Mouse (Mus musculus) frontal cortex, postnatal 10 days (tissue): ENCODE measurements around the gene Astl.

ENCODE experiments used
- DNase-seq, 2 experiments: peaks; one replicate each; pipeline ENCODE4 v3.0.0; 2022; ENCODE audit warnings: low spot score in 2 of 2, mixed read lengths in 1 of 2

The Astl gene

DNA sequence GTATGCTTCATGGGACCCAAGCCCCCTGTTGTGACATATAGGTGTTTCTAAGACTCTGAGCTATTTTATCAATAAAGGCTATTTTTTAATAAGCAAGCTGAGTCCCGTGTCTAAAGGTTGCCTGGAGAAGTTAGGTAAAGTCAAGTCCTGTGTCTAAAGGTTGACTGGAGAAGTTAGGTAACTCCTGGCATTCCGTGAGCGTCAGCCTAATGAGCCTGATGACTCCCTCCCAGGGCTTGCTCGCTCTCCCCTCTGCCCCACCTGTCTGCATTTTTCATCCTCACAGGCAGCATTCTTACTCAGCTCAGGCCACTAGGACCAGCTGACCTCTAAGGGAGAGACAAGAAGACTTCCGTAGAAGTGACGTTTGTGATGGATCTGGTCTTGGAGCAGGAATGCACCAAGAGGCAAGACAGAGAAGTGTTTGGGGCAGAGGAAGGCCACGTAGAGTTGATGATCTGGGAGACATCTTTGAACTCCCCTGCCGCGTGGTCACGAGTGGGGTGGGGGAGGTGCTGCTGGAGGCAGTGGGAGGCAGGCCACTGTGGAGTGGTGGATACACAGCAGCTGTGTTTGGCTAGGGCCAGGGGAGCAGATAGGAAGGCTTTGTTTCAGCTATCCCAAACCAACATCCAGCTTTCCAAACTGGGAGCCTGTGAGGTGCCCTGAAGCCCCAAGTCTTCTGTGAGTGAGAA, 28.8 kb downstream of the Astl start:
- DNase-seq: no peak

DNA sequence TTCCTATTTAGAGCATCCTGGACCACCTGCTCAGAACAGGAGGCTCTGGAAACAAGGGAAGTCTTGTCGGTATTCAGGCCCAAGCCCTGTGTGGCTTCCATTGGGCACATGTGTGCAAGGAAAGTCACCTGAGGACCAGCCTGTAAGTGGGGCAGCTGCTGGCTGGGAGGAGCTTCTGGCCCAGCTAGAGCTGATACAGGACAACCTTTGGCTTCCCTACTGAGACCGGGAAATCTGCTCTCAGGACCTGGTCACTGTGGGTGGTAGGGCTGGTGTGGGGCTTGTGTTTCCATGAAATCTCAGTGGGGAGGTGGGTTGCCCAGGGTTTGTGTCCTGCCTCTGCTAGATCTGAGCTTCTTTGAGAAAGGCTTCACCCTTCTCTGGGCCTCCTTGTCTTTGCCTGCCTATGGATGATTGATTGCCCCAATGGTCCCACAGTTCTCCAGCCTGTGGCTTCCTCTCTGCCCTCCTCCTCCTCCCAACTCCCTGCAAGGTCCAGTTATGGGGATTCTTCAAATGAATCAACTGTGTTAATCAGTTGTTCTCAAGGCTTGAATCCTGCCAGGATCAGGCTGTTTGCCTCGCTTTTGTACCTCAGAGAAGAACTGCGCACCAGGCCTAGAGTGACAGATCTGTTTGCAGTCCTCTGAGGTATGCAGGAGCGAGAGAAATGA, 31.4 kb downstream of the Astl start:
- no peak for DNase-seq

DNA sequence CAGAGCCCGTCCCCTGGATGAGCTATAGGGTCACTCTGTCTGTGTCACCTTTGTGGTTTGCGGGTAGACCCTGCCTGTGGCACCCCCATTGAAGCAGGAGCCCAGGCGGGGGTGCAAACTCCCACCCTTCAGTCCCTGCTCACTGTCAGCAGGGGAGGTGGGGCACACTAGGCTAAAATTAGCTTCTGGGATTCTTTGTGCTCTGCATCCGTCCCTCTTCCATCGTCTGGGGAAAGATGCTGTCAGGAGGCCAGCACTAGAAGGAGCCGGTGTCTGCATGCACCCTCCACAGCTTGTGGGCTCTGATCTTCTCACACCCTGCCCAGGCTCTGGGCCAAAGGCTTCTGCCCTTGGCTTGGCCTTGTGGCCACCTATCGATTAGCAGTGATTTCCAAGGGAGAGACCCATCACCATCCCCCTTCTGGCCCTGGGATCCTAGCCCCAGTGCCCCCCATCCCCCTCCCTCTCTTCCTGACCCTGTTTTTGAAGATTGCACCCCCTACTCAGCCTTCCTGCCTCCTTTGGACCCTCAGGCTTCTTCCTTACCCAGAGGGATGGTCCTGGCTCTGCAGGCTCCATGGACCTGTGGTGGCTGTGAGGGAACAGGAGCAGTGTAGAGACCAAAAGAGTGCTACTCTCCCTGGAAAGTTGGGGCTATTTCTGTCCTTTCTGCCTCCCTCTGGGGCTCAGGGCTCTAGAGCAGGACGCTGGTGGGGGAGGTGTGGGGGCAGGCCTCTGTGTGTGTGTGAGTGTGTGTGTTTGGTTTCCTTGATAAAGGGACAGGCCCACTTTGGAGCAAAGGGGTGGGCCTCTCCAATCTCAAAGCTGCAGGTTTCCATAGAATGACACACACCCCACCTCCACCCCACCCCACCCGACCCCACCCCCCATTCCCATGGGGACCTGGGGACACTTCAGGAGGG, 32.4 kb downstream of the Astl start:
- no peak for DNase-seq

DNA sequence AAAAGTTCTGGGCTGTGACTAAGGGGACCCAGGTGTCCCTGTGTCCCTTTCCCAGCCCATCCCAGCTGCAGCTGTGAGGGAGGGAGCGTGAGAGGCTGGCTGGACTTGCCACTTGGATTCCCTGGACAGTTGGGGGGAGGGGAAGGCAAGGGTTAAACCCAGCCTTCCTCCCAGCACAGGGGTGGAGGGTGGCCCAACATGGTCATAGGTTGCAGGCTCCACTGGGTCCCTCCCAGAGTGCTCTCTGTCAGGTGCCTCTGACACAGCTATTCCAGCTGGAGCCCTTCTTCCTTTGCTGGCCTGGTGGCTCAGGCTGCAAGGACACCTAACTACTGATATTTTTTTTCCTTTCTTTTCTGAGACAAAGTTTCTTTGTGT, 33.0 kb downstream of the Astl start:
- DNase-seq: no peak

DNA sequence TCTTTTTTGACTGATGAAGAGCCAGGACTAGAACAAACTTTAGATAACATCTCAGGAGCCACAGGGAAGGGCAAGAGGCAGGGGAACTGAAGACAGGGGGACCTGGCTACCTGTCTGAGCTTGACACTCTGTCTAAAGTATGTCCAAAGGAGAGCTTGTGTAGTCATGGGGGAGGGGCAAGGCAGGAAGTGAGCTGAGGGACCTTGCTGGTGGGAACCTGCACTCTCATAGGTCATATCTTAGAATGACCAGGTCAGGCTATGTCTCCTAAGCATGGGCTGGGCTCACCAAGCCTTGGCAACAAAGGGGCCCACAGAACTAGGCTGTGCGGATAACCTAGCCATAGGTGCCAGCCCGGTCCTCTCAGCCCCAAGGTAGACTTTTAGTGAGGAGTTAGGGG, 33.6 kb downstream of the Astl start:
- no peak for DNase-seq

DNA sequence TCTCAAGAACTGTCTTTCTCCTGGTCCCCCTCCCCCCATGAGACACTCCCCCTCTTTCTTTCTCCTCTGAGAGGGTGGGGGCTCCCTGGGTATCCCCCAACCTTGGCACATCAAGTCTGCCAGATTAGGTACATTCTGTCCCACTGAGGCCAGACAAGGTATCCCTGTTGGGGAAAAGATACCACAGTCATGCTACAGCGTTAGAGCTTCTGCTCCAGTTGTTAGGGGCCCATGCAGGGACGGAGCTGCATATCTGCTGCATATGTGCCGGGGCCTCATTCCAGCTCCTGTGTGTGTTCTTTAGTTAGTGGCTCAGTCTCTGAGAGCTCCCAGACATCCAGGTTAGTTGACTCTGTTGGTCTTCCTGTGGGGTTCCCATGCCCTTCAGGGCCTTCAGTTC, 35.7 kb downstream of the Astl start:
- no peak for DNase-seq

DNA sequence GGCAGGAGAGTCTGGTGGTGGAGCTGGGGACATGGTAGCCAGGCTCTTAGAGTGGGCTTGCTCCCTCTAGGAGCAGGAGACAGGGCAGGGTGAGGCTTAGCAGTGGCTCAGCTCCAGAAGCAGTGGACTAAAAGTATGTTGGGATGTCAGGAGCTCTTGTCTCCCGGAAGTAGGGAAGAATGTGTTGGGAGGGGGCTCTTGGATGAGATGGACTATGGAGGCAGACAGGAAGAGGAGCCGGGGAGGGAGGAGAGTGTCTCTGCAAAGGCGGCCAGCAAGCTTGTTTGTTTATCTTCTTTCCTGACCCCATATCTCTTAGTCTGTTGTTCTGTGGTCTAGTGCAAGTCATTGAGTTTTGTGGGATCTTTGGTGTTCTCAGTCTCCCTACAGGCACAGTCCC, 36.6 kb downstream of the Astl start:
- DNase-seq: no peak

DNA sequence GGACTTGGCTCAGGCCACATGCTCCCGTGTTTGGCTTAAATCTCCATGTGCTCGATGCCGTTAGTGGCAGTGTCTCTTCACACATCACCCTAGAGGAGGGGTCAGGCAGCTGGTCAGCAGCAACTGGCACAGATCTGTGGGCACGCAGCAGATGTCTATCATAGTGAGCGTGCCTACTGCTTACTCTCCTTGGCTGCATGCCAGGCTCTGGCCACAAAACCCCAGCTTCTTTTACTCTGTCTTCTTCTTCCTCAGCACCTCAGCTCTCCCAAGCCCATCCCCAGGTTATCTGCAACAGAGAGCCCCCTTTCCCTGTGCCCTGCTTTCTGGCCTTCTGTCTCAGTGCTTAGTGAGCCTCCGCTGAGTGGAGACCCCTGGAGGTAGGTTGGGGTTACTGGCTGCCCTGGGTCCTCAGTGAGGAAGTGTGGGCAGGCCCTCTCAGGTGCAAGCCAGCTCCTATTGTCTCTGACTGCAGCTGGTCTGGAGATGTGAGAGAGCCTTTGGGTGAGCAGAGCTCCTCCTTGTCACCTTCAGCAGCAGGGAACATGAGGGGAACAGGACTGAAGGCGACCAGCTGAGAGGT, 37.4 kb downstream of the Astl start:
- DNase-seq: no peak

DNA sequence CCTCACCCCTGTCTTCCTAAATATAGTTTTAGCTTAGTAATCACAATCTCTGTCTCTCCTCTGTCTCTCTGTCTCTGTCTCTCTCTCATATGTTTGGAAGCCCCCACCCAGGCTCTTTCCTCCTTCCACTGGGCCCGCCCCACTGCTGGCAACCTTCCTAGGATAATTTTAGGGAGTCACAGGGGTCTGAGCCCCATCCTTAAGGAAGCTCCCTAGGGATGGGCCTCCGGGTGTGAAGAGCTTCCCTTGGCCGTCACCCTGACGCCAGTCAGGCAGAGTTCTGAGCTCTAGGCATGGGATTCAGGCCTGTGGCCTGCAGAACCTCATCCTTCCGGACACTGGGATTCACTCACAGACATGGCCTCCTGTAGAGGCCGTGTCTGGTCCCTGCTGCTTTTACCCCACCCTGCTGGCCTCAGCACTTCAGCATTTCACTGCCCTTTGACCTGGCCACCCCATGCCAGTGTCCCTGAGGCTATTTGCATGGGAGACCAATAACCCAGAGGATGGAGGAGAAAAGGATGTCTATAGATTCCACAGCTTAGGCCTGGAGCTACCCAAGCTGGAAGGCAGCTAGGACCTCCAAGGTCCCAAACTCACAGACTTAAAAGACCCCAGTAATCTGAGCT, 38.1 kb downstream of the Astl start:
- no peak for DNase-seq

DNA sequence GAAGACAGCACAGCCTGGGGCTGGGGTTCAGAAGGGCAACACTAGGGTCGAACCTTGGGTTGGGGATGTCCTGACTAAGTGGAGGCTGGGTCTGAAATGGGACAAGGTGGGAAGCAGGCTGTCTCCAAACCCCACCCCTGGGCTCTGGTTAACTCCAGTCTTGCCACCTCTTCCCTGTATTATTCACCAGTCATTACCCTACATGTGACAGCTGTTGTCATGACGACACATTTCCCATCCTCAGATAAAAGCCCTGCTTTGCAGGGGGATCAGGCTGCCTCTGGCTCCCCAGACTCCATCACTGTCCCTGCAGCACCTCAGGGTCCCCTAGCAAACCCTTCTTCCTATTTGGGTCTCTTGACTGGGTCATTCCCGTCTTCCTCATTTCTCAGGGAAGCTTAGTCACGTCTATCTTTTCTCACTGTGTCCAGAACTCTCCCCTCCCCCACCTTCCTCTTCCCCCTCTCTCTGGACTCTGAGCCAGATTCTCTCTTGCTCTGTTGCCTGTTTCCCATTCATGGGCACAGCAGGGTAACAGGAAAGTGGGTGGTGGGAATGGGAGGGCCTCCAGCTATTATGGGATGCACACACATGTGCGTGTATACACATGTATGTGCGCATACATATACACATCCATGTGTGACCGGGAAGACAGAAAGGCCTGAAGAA, 39.6 kb downstream of the Astl start:
- DNase-seq: no peak

DNA sequence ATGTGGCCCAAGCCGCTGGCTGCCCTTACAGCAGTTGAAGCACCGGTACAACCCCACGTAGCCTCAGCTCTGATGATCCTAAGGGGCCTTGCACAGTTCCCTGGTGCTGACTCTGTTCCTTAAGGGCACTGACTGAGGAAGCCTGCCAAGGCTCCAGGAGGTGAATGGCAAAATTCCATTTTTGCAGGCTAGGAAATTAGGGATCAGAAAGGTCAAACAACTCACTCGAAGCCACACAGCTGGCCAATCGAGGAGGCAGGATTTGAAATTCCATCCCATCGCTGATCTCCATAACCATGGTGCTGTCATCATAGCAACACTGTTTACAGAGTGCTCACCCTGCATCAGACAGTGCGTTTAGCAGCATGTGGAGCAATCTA, 40.2 kb downstream of the Astl start:
- DNase-seq: no peak

DNA sequence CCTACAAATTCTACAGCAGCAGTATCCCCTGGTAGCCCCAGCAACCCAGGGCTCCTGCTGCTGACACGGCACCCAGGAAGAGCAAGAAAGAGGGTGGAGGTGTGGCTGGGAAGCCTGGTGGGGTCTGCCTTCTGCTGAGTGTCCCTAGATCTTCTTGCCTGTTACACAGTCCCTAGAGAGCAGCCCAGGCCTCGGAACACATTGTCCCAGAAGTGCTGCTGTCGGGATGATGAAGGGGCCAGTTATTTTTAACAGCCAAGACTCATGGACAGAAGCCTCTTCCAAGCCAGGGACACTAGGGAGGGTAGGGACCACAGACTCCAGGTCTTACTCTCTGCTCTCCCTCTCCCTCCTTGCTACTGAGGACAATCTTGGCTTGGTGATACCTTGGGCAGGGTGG, 40.8 kb downstream of the Astl start:
- DNase-seq: no peak

DNA sequence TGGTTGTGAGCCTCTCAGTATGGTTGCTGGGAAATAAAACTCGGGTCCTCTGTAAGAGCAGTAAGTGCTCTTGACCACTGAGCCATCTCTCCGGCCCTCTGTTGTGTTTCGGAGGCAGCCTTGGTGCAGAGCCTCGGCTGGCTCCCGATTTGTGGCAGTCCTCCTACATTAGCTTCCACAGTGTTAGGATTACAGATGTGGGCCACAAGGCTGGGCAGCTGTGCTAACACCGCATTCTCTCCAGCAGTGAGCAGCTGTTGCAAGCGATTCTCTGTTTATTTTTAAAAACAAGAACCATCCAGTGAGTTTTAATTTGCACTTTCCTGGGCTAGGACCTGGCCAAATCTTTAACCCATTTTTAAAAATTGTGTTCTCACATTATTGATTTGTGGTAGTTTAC, 45.4 kb downstream of the Astl start:
- DNase-seq: no peak

DNA sequence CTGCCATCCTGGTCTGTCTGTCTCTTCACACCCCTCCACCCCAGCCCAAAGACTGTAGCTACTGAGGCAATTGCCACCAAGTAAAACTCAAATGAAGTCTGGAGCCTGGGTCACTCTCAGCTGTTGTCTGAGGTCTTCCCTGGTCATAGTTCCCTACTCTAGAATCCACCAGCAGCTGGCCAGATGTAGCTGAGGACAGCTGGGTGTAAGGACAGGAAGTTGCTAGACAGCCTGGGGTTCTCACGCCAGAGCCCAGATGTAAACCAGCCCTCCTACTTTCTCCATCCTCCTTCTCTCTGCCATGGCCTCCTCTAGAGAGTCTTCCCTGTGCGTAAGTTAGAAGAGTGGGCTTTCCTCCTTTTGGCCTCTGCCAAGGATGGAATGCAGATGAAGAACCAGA, 49.1 kb downstream of the Astl start:
- DNase-seq: no peak

DNA sequence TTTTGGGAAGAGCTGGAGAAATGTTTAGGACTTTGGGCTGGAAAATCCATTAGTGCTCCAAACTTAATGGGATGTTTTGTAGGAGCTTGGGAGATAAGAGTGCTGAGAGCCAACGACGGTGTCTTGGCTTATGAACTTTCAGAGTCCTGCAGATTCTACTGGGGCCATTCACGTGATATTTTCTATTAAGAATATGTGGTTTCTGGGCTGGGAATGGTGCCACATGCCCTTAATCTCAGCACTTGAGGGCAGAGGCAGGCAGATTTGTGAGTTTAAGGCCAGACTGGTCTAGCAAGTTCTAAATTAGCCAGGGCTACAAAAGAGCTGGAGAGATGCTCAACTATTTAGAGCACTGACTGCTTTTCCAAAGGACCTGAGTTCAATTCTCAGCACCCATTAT, 51.9 kb downstream of the Astl start:
- DNase-seq: no peak

DNA sequence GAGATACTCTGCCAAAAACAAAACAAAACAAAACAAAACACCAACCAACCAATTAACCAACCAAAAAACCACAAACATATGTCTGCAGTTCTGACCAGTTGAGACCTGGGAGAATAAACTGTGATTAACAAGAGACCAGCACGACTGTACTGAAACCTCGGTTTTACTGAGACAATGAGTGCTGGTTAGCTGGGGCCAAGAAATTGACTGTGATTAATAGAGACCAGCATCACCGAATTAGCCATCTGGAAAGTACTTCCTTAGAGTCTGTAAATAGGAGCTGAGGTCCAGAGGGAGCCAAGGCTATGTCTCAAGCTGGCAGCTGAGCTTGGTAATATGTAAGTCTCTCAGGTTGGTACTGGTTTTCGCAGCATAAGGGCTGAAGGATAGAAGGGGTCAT, 52.4 kb downstream of the Astl start:
- DNase-seq: no peak

DNA sequence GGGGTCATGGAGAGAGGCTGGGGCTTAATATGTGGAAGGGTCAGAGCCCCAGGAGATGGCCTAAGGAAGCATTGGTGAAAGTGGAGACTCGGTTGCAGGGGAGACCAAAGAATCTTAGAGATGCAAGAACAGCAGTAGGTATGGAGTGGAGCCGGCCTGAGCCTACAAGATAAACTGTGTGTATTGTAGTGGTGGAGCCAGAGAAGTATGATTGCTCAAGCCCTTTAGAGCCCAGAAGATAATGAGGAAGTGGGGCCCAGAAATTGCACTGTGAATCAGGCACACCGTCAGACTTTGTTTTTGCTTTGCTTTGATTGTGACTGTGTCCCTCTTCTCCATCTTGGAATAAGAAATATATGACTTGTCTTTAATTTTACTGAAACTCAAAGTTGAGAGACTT, 52.9 kb downstream of the Astl start:
- no peak for DNase-seq

DNA sequence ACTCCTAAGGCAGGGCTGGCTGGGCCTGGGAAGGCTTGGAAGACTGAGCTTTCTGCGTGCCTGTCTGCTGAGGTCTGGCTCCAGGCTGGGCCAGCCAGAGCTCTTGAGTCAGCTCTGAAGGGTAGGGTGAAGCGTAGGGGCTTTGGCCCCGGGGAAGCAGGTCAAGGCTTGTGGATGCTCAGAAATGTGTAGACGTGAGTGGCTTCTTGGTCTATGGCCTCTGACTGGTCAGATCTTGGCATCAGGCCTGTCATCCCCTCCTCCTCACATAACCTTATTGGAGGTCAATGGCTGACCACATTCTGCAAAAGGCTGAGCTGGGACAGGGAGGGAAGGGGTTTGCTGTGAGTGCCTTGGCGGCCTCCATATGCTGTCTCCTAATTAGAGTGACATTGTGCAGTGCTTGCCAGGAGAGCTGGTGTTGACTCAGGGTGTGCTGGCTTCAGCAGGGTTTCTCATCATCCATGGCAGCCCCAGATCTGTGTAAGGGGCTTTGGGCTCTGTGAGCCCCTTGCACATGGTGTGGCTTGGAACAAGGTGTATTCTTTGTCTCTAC, 56.2 kb downstream of the Astl start:
- DNase-seq: no peak

DNA sequence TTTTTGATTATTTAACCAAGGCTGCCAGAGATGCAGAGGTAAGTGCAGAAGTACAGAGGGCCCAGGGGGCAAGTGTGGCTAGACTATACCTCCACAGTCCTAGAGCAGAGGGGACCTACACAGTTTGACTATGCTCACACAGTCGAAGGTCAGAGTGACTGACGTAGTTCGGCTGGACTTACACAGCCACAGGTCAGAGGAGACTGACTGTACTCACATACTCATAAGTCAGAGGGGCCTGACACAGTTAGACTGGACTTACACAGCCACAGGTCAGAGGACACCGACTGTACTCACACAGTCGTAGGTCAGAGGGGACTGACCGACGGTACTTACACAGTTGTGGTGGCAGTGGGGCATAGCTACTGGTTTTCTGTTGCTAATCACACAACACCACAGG, 60.3 kb downstream of the Astl start:
- DNase-seq: no peak
